Mouse (Mus musculus): ENCODE data around the gene Defa25. TPM values are rescaled to one million over a fixed set of nuclear protein-coding genes. Genes with fewer than 3 reads are reported as not detected.
"Not testable (repeated sequence)": the region's sequence is repeated elsewhere in the genome, so short reads cannot be mapped to it uniquely, and the experiment has no call there.

The Defa25 gene
- not detected for polyA plus RNA-seq (2017; shearing (Covaris generic))

GRCm38 (mm10) chr8:21084142-21084541, at the start of gene Defa25:
TSS of gene Defa25 (plus strand) at chr8:21084442.
- ATAC-seq: not testable (repeated sequence)

GRCm38 (mm10) chr8:21054747-21055146, 29.5 kb upstream of the Defa25 start, which contains the start of gene Defa23:
TSS of gene Defa23 (plus strand) at chr8:21055047.
- ATAC-seq: not testable (repeated sequence)

- not testable (repeated sequence) for ATAC-seq
Observed at GRCm38 (mm10) chr8:21064738-21065137, 19.5 kb upstream of the Defa25 start, which contains the start of gene Defa35. TSS of gene Defa35 (plus strand) at chr8:21065038.

DNA sequence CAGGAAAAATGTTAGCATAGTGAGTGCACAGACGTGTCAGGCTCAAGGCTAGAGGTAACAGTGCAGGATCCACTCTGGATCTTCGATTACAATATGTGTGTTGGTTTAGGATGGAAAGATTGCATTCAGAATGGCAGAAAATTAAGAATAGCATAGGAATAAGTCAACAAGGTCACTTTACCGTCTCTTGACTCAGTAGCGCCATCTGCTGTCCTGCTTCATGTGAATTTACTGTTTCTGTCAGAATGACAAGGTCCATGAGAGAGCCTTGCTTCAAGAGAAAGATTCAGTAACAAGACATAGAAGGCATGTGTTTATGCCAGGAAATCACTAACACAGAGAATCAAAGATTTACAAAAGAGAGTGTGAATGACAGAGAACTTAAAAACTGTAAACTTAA, 8.9 kb downstream of the Defa25 start:
- ATAC-seq: no peak

- not testable (repeated sequence) for ATAC-seq
Observed at GRCm38 (mm10) chr8:21095950-21096349, 11.7 kb downstream of the Defa25 start, which contains the start of gene Gm14851. TSS of gene Gm14851 (minus strand) at chr8:21096050.

DNA sequence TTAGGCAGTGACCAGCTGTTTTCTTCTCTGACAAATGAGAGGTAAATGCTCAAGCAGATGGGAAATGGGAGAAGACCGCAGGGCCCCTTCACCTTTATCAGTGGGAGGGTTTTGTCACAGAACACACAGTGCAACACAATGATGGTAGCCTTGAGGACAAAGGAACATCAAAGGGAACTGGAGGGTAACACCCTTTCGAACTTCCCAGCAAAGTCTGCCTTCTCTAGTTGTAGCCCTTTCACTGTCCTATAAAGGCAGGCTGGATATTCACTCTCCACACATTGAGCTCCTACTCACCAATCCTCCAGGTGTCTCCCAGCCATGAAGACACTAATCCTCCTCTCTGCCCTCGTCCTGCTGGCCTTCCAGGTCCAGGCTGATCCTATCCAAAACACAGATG, 50.1 kb downstream of the Defa25 start, which contains the start of gene Defa30:
Gene Defa30, plus strand, starts transcription at position 301 of the 400 bp plus-strand sequence.
- ATAC-seq: not testable (repeated sequence)

Other genes with a start within 250 kb of the Defa25 start
- not detected for gene Defb33, start 191.8 kb upstream of the Defa25 start, polyA plus RNA-seq (2017; shearing (Covaris generic))
- gene Gm15056, start 181.8 kb upstream of the Defa25 start, polyA plus RNA-seq (2017; shearing (Covaris generic)): not detected
- not detected for gene Gm6040, start 162.4 kb upstream of the Defa25 start, polyA plus RNA-seq (2017; shearing (Covaris generic))
- not detected for gene AY761185, start 139.7 kb upstream of the Defa25 start, polyA plus RNA-seq (2017; shearing (Covaris generic))
- not detected for gene Defa21, start 58.9 kb upstream of the Defa25 start, polyA plus RNA-seq (2017; shearing (Covaris generic))
- not detected for gene Defa23, start 29.4 kb upstream of the Defa25 start, polyA plus RNA-seq (2017; shearing (Covaris generic))
- gene Defa35, start 19.4 kb upstream of the Defa25 start, polyA plus RNA-seq (2017; shearing (Covaris generic)): not detected
- gene Gm14851, start 11.6 kb downstream of the Defa25 start, polyA plus RNA-seq (2017; shearing (Covaris generic)): not detected
- not detected for gene Defa30, start 50.2 kb downstream of the Defa25 start, polyA plus RNA-seq (2017; shearing (Covaris generic))
- gene Defa22, start 77.8 kb downstream of the Defa25 start, polyA plus RNA-seq (2017; shearing (Covaris generic)): not detected
- gene Defa31, start 107.2 kb downstream of the Defa25 start, polyA plus RNA-seq (2017; shearing (Covaris generic)): not detected
- gene Gm15293, start 117.1 kb downstream of the Defa25 start, polyA plus RNA-seq (2017; shearing (Covaris generic)): not detected
- gene Gm15292, start 165.3 kb downstream of the Defa25 start, polyA plus RNA-seq (2017; shearing (Covaris generic)): not detected
- gene Defa27, start 231.1 kb downstream of the Defa25 start, polyA plus RNA-seq (2017; shearing (Covaris generic)): not detected
- not detected for gene Defa29, start 242.6 kb downstream of the Defa25 start, polyA plus RNA-seq (2017; shearing (Covaris generic))